Mouse (Mus musculus) induced T-regulatory cell, adult 2 months (primary cell): Measurements from ENCODE around the gene Dexi.

ENCODE experiments used
- DNase-seq: peaks from one replicate; pipeline ENCODE4 v3.0.0-alpha.2; 2012; ENCODE audit warnings: low read depth

The Dexi gene

DNA sequence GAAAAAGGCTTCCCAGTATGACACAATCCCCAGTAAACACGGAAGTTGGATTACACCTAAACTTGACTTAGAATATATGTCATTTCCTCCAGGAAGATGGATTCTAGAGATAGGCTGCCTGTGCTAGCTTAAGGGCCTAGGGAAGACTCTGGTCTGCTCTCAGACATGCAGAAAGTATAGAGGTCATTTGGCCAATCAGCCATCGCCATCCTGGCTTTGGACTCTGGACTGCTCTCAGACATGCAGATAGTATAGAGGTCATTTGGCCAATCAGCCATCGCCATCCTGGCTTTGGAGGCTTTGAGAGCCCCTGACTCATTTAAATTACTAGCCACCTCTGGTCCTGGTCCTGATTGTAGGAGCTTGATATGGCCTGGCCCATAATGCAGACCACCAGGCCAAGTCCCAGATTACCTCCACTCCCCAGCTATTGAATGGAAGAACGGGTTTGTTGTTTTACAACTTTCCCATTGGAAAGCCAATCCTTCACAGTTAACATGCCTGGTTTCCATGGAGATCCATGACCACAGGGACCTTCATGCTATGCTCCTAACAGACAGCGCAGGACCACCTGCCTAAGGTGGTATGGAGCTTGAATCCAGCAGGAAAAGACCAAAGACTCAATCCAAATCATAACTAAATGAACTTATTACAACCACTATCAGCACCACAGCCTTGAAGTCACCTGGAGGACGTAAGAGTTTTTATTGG lies 88.8 kb downstream of the Dexi start:
- no peak for DNase-seq
